Mouse (Mus musculus) G1E (cell line): ENCODE results near the gene Tctex1d2. TPM values are rescaled to one million over a fixed set of nuclear protein-coding genes. Genes with fewer than 3 reads are reported as not detected.
A peak's percentile ranks its signal among the peaks of the same experiment; 100 is the strongest.
"Not testable (repeated sequence)": the region's sequence is repeated elsewhere in the genome, so short reads cannot be mapped to it uniquely, and the experiment has no call there.

Source experiments
- ATAC-seq: 2 replicates; pipeline ENCODE4 v1.8.0; 2016; ENCODE audit warnings: mild to moderate bottlenecking; ENCODE audit not compliant: insufficient number of reproducible peaks, poor library complexity, low FRiP score, severe bottlenecking; ENCODE audit errors: extremely low read depth
- DNase-seq: peaks from one replicate; pipeline ENCODE4 v3.0.0; 2012; ENCODE audit warnings: low spot score
- H3K27me3 ChIP-seq: 2 replicates; pipeline ENCODE4 v1.6.1; 2012; ENCODE audit warnings: mild to moderate bottlenecking, low read length, inconsistent platforms; ENCODE audit not compliant: insufficient read depth
- H3K36me3 ChIP-seq: replicated peaks from 2 replicates; pipeline ENCODE3; 2012; ENCODE audit warnings: mild to moderate bottlenecking, inconsistent platforms
- H3K4me1 ChIP-seq: 2 replicates; pipeline ENCODE4 v1.6.1; 2012; ENCODE audit warnings: low read depth, low read length, inconsistent platforms, mixed read lengths; ENCODE audit not compliant: insufficient read depth
- H3K4me3 ChIP-seq: 2 replicates; pipeline ENCODE4 v1.5.1; 2012; ENCODE audit warnings: low read depth, mild to moderate bottlenecking, inconsistent platforms, low read length, moderate library complexity, mixed read lengths
- H3K9me3 ChIP-seq: replicated peaks from 2 replicates; pipeline ENCODE4 v1.6.1; 2012; ENCODE audit warnings: inconsistent platforms
- CTCF ChIP-seq: IDR thresholded peaks from 2 replicates; pipeline ENCODE4 v1.5.1; 2012; ENCODE audit warnings: low read depth, low read length, inconsistent platforms, mixed read lengths
- GATA1 ChIP-seq: IDR thresholded peaks from 2 replicates; pipeline ENCODE4 v1.6.1; 2012; ENCODE audit warnings: borderline replicate concordance, low read length, inconsistent platforms, mixed read lengths
- GATA2 ChIP-seq: IDR thresholded peaks from 2 replicates; pipeline ENCODE4 v1.6.1; 2012; ENCODE audit warnings: low read depth, low read length, inconsistent platforms, borderline replicate concordance
- POLR2AphosphoS5 ChIP-seq: IDR thresholded peaks from 2 replicates; pipeline ENCODE4 v1.6.1; 2012; ENCODE audit warnings: low read depth, low read length, inconsistent platforms; ENCODE audit not compliant: insufficient replicate concordance
- TAL1 ChIP-seq: conservative IDR thresholded peaks from 2 replicates; pipeline ENCODE4 v1.6.1; 2012; ENCODE audit warnings: low read depth, low read length, inconsistent platforms, mixed read lengths
- polyA plus RNA-seq: library from polyadenylated mRNA; stranded (reverse); fragments of >175 nt; gene quantifications from 2 replicates; pipeline ENCODE4 v1.2.3, GENCODE M21; 2012
- total RNA-seq, 2 experiments: library from RNA; stranded (forward) in 1 of 2; stranded (reverse) in 1 of 2; fragments of 200-1000 nt in 1 of 2; fragments of >200 nt in 1 of 2; fragmentation: Nextera tagmentation in 1 of 2; gene quantifications; 2 replicates each; pipeline ENCODE4 v1.2.3; 2014 to 2017

Gene Tctex1d2
- total and polyA plus RNA-seq, 3 experiments = 0.39 to 35.2 (median 10.8) TPM

DNA sequence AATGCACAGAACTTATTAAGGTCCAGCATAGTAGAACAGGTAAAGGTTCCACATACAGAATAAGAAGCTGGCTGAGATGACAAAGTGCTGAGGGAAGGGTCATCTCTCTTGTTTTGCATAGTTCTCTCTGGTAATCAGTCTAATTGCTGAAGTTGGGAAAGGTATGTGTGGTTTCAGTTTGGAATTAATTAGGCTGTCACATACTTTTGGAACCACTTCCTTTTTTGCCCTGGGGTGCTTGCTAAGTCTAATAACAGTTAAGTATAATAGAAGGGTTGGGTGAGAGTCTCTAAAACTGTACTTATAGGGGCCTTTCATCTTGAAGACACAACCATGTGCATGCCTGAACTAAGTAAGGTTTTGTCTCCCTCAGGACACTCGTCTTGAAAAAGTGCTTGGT, 17.2 kb downstream of the Tctex1d2 start:
- Histone ChIP-seq H3K4me3 (no peak overlapping the region), H3K9me3 (no peaks in the 10 kb centered on the region), H3K4me1 (peaks cover 80% of the 10 kb centered on the region), H3K27me3 (no peaks in the 10 kb centered on the region), H3K36me3 (peaks cover 55% of the 10 kb centered on the region)
- DNase-seq (no peak), ATAC-seq (no peak)
- TF ChIP-seq GATA1 = no peak
- TF ChIP-seq POLR2AphosphoS5 = no peak
- no peak for TF ChIP-seq TAL1
- no peak for TF ChIP-seq CTCF
- TF ChIP-seq GATA2 = no peak

DNA sequence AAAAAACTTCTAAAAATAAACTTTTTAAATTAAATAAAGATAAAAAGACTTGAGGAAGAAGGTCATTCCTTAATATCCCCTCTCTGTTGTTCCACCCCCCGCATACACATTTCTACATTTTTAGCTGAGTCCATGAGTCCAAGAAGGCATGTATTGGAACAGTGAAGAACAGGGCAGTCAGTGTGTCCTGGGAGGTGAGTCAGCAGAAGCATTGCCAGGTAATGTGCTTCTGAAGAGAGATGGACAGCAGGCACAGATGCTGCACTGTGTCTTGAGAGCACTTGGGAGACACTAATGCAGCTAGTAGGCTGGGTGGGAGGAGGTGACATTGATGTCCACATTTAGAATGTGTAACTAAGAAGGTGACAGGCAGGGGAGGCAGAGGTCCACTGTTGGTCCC, 17.8 kb downstream of the Tctex1d2 start:
- ATAC-seq (no peak), DNase-seq (no peak)
- H3K4me3 ChIP-seq = no peak overlapping the region
- H3K9me3 ChIP-seq = no peaks in the 10 kb centered on the region
- H3K4me1 ChIP-seq = peaks cover 76% of the 10 kb centered on the region
- no peak for TF ChIP-seq CTCF
- no peak for TF ChIP-seq GATA2
- no peak for TF ChIP-seq POLR2AphosphoS5
- no peak for TF ChIP-seq GATA1
- H3K36me3 ChIP-seq = peaks cover 59% of the 10 kb centered on the region
- no peaks in the 10 kb centered on the region for H3K27me3 ChIP-seq

- Histone ChIP-seq H3K4me3 (no peak overlapping the region), H3K4me1 (peaks cover 75% of the 10 kb centered on the region), H3K9me3 (peaks cover 3% of the 10 kb centered on the region; the same call in 1 of the 2 replicates), H3K36me3 (peaks cover 66% of the 10 kb centered on the region), H3K27me3 (no peaks in the 10 kb centered on the region)
- ATAC-seq (no peak), DNase-seq (no peak)
- TF ChIP-seq GATA1 (no peak), POLR2AphosphoS5 (no peak), CTCF (no peak), GATA2 (no peak), TAL1 (no peak)
Measured at GRCm38 (mm10) chr16:32441432-32441831, 21.9 kb downstream of the Tctex1d2 start.

DNA sequence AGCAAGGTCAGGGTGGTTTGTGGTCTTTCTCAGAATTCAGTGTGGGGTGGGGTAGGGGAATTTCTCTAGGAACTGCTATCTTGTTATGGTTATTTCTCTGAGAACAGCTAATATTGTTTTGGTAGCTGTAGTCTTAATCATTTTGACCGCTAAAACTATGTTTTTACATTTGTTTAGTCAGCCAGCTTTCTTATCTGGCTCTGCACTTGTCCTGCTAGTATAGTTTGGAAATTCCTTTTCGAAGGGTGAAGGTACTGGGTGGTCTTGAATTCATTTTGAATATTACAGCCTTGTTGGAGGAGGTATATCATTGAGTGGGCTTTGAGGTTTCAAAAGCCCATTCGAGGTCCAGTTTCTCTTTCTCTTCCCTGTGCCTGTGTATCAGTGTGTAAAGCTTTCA, 25.1 kb downstream of the Tctex1d2 start:
- H3K9me3 ChIP-seq, ATAC-seq, DNase-seq, H3K27me3 ChIP-seq: not testable (repeated sequence)
- TF ChIP-seq TAL1 = peak; percentile 22; the same call in 1 of the 2 replicates
- Histone ChIP-seq H3K4me1 (peaks cover 83% of the 10 kb centered on the region), H3K36me3 (peaks cover 58% of the 10 kb centered on the region), H3K4me3 (peak overlapping the region; percentile 27; the same call in 1 of the 2 replicates)

GRCm38 (mm10) chr16:32445558-32445957, 26.1 kb downstream of the Tctex1d2 start:
- TF ChIP-seq CTCF (no peak), GATA1 (no peak), GATA2 (no peak), TAL1 (no peak), POLR2AphosphoS5 (no peak)
- no peaks in the 10 kb centered on the region for H3K27me3 ChIP-seq
- H3K4me1 ChIP-seq = peaks cover 83% of the 10 kb centered on the region
- peaks cover 3% of the 10 kb centered on the region; the same call in 1 of the 2 replicates for H3K9me3 ChIP-seq
- peaks cover 52% of the 10 kb centered on the region for H3K36me3 ChIP-seq
- no peak for DNase-seq
- no peak overlapping the region; the same call in 1 of the 2 replicates for H3K4me3 ChIP-seq
- no peak for ATAC-seq

GRCm38 (mm10) chr16:32446563-32447138, 27.1 kb downstream of the Tctex1d2 start:
- no peak for ATAC-seq

DNA sequence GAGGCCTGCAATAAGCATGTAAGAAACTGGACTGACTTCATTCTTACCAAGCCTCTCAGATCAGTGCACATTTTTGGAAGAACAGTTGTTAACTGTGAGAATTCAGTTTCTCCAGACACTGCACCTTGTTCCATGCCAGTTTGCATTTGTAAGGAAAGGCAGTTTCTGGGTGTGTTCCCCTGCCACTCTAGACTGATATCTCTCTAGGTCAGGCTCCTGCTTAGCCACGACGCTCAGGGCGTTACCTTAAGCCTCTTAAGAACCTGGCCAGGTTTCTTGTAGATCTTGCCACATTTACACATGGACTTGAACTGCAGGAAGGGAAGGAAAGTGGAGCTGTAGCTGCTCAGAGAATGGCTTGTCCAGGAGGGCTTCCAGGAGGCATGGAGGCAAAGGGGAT, 30.2 kb downstream of the Tctex1d2 start:
- Histone ChIP-seq H3K36me3 (peaks cover 65% of the 10 kb centered on the region), H3K27me3 (no peaks in the 10 kb centered on the region), H3K9me3 (no peaks in the 10 kb centered on the region), H3K4me3 (no peak overlapping the region; the same call in 1 of the 2 replicates), H3K4me1 (peaks cover 71% of the 10 kb centered on the region)
- ATAC-seq (peak; percentile 54; the same call in 1 of the 2 replicates), DNase-seq (peak; percentile 32)
- no peak for TF ChIP-seq GATA1
- no peak for TF ChIP-seq GATA2
- peak; percentile 48 for TF ChIP-seq TAL1

More at GRCm38 (mm10) chr16:32446563-32447138, 27.1 kb downstream of the Tctex1d2 start:
- H3K4me1 ChIP-seq = peaks cover 84% of the 10 kb centered on the region
- H3K36me3 ChIP-seq = peaks cover 49% of the 10 kb centered on the region
- no peak overlapping the region for H3K4me3 ChIP-seq
- TF ChIP-seq CTCF = no peak
- TF ChIP-seq GATA2 = no peak
- no peak for TF ChIP-seq GATA1
- TF ChIP-seq POLR2AphosphoS5 = no peak
- TF ChIP-seq TAL1 = no peak
- no peak for DNase-seq
- no peaks in the 10 kb centered on the region for H3K27me3 ChIP-seq
- H3K9me3 ChIP-seq = peaks cover 3% of the 10 kb centered on the region; the same call in 1 of the 2 replicates
